Mouse (Mus musculus) erythroblast, embryonic 14.5 days (primary cell): ENCODE data around the gene Ankrd39.

ENCODE experiments used
- GATA1 ChIP-seq: IDR thresholded peaks from 2 replicates; pipeline ENCODE4 v1.6.1; 2012; ENCODE audit warnings: low read length, inconsistent platforms, mixed read lengths
- TAL1 ChIP-seq: IDR thresholded peaks from 3 replicates; pipeline ENCODE4 v1.6.1; 2012; ENCODE audit warnings: low read length, inconsistent platforms, mixed read lengths

DNA sequence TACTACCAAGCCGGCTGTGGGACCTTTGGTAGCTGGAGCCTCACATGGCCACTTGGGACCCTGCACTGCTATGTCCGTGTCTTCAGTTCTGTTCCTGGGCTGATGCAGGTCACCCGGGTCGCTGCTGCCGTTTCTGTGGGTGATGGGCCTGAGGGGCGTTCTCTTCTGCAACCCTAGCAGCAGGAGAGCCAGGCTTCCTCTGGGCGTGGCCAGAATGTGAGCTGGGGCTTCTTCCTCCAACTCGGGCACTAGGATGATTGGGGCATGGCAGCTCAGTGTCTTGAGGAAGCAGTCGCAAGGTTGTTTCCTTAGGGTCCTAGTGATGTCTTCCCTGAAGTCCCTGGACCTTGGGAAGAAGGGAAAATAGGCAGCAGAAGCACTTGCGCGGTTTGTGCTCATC lies 27.6 kb downstream of the Ankrd39 start:
- TF ChIP-seq TAL1 (no peak), GATA1 (no peak)
